Mouse (Mus musculus): ENCODE results near the gene Chn2. TPM values are rescaled to one million over a fixed set of nuclear protein-coding genes. Genes with fewer than 3 reads are reported as not detected.

The Chn2 gene
- polyA plus RNA-seq, 1 experiment from 2014 or later: 4.3 TPM

- no peaks in the 10 kb centered on the region for H3K36me3 ChIP-seq (replicated peaks)
- H3K4me3 ChIP-seq (replicated peaks): no peak overlapping the region
- H3K27me3 ChIP-seq: no peaks in the 10 kb centered on the region
- H3K9ac ChIP-seq: no peak overlapping the region
- H3K4me1 ChIP-seq (replicated peaks): 0 out of 2 replicates have a peak, but pooled peaks cover 2% of the 10 kb centered on the region
- H3K27ac ChIP-seq (replicated peaks): no peak overlapping the region
- ATAC-seq (ENCODE audit: insufficient read depth): no peak
- no peak overlapping the region for H3K4me2 ChIP-seq
- WGBS (ENCODE audit: insufficient replicate concordance): 61% methylated on average over 9 of the region's 9 CpGs
- no peaks in the 10 kb centered on the region for H3K9me3 ChIP-seq (replicated peaks)
These were observed 202.9 kb downstream of the Chn2 start for GRCm38 (mm10) chr6:54242286-54242685.

- Histone ChIP-seq H3K4me1 (replicated peaks) (no peaks in the 10 kb centered on the region), H3K4me2 (no peak overlapping the region), H3K9ac (no peak overlapping the region), H3K36me3 (replicated peaks) (no peaks in the 10 kb centered on the region), H3K9me3 (replicated peaks) (no peaks in the 10 kb centered on the region), H3K27ac (replicated peaks) (no peak overlapping the region), H3K4me3 (replicated peaks) (no peak overlapping the region), H3K27me3 (no peaks in the 10 kb centered on the region)
- ATAC-seq (ENCODE audit: insufficient read depth): no peak
- WGBS (ENCODE audit: insufficient replicate concordance): 58% methylated on average over 8 of the region's 8 CpGs
These were observed 209.2 kb downstream of the Chn2 start for GRCm38 (mm10) chr6:54248354-54249252.

DNA sequence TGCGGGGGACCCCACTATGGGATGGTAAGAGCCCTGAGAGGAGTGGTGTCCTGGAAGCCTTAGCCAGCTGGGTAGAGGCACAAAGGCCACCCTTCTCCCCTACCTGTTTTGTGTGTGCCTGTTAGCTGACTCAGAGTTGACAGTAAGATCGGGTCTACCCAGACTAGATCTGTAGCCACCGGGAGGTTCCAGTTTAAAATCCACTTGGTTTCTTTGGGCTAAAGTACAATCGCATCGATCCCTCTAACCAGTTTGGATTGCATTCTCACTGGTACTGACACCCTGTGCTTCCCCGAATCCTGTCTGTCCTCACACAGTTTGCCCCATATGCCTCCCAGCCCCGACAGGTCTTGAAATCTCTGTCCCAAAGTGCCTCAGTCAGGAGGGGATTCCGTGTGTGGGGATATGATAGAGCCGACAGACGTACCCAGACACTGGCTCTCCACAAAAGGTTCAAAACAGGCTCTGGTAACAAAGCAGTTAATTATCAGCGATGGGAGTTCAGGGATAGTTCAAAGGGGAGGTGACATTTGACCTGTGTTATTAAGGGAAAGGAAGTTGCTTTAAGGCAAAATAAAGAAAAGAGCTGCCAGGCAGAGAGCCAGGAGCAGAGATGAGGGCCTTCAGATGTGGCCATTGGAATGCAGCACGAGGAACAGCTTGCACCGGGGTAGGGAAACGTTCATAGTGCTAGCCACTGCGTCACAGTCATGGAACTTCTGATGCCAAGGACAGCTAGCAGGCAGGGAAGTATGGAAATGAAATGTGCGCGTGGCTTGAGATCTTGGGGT lies 212.2 kb downstream of the Chn2 start:
- H3K27ac ChIP-seq (replicated peaks): peak overlapping the region; percentile 41; the same call in 1 of the 2 replicates
- H3K9ac ChIP-seq: no peak overlapping the region
- WGBS (ENCODE audit: insufficient replicate concordance): 53% methylated on average over 17 of the region's 17 CpGs
- no peaks in the 10 kb centered on the region for H3K9me3 ChIP-seq (replicated peaks)
- no peak overlapping the region for H3K4me3 ChIP-seq (replicated peaks)
- peak; percentile 45 for ATAC-seq (ENCODE audit: insufficient read depth)
- no peaks in the 10 kb centered on the region for H3K4me1 ChIP-seq (replicated peaks)
- H3K27me3 ChIP-seq: no peaks in the 10 kb centered on the region
- H3K4me2 ChIP-seq: peak overlapping the region; percentile 25; the same call in 1 of the 2 replicates
- no peaks in the 10 kb centered on the region for H3K36me3 ChIP-seq (replicated peaks)

DNA sequence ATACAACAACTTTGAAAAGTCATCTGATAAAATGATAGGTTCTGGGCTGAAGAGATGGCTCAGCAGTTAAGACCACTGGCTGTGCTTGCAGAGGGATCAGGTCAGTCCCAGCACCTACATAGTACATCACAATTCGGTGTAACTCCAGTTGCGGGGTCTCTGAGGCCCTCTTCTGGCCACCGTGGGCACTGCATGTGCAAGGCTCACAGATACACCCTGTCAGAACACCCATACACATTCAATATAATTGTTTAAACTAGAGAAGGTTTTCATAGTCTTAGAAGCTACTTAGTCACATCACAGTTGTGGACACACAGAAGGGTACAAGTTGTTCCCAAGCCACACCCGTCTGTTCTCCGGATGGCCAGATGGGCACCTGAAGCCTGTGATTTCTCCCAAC lies 213.9 kb downstream of the Chn2 start:
- H3K27me3 ChIP-seq: no peaks in the 10 kb centered on the region
- 56% methylated on average over 5 of the region's 5 CpGs for WGBS (ENCODE audit: insufficient replicate concordance)
- no peak overlapping the region for H3K27ac ChIP-seq (replicated peaks)
- no peak overlapping the region for H3K4me3 ChIP-seq (replicated peaks)
- H3K4me1 ChIP-seq (replicated peaks): no peaks in the 10 kb centered on the region
- H3K4me2 ChIP-seq: no peak overlapping the region
- H3K9me3 ChIP-seq (replicated peaks): no peaks in the 10 kb centered on the region
- no peaks in the 10 kb centered on the region for H3K36me3 ChIP-seq (replicated peaks)
- no peak overlapping the region for H3K9ac ChIP-seq
- ATAC-seq (ENCODE audit: insufficient read depth): no peak

- Histone ChIP-seq H3K4me3 (replicated peaks) (no peak overlapping the region), H3K27me3 (no peaks in the 10 kb centered on the region), H3K4me1 (replicated peaks) (no peaks in the 10 kb centered on the region), H3K36me3 (replicated peaks) (no peaks in the 10 kb centered on the region), H3K4me2 (no peak overlapping the region), H3K9me3 (replicated peaks) (no peaks in the 10 kb centered on the region), H3K9ac (no peak overlapping the region), H3K27ac (replicated peaks) (no peak overlapping the region)
- no peak for ATAC-seq (ENCODE audit: insufficient read depth)
- WGBS (ENCODE audit: insufficient replicate concordance): 69% methylated on average over 7 of the region's 7 CpGs
These were observed 214.5 kb downstream of the Chn2 start for GRCm38 (mm10) chr6:54253881-54254280.

DNA sequence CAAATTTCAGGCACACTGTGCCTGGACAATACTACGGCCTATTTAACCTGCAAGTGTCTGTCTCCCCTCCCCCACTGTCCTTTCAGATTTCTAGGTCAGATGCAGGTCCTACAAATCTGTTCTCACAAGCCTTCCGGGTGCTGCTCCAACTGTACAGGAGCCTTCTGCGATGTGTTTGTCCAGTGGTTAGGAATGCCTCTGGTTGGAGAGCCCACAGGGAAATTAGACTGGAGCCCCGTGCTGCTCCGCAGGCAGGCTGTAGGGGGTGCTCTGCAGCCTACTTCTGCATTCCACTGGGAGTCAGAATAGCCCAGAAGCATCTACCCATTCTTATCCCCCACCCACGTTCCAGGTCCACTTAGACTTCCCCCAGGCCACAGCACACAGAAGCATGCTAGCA lies 215.4 kb downstream of the Chn2 start:
- H3K27ac ChIP-seq (replicated peaks): no peak overlapping the region
- H3K27me3 ChIP-seq: no peaks in the 10 kb centered on the region
- no peak overlapping the region for H3K4me2 ChIP-seq
- no peak for ATAC-seq (ENCODE audit: insufficient read depth)
- no peaks in the 10 kb centered on the region for H3K36me3 ChIP-seq (replicated peaks)
- no peak overlapping the region for H3K9ac ChIP-seq
- WGBS (ENCODE audit: insufficient replicate concordance): 56% methylated on average over 6 of the region's 6 CpGs
- no peaks in the 10 kb centered on the region for H3K4me1 ChIP-seq (replicated peaks)
- no peaks in the 10 kb centered on the region for H3K9me3 ChIP-seq (replicated peaks)
- no peak overlapping the region for H3K4me3 ChIP-seq (replicated peaks)

- no peak overlapping the region for H3K4me3 ChIP-seq (replicated peaks)
- no peak overlapping the region for H3K9ac ChIP-seq
- H3K4me1 ChIP-seq (replicated peaks): no peaks in the 10 kb centered on the region
These were observed 216.0 kb downstream of the Chn2 start for GRCm38 (mm10) chr6:54255321-54255720.

GRCm38 (mm10) chr6:54256397-54256796 lies 217.0 kb downstream of the Chn2 start:
- Histone ChIP-seq H3K4me3 (replicated peaks) (no peak overlapping the region), H3K4me2 (no peak overlapping the region), H3K4me1 (replicated peaks) (no peaks in the 10 kb centered on the region), H3K36me3 (replicated peaks) (no peaks in the 10 kb centered on the region), H3K27ac (replicated peaks) (no peak overlapping the region), H3K9me3 (replicated peaks) (no peaks in the 10 kb centered on the region), H3K9ac (no peak overlapping the region), H3K27me3 (no peaks in the 10 kb centered on the region)
- ATAC-seq (ENCODE audit: insufficient read depth): no peak
- WGBS (ENCODE audit: insufficient replicate concordance): 65% methylated on average over 10 of the region's 10 CpGs

More at GRCm38 (mm10) chr6:54255321-54255720, 216.0 kb downstream of the Chn2 start:
- Histone ChIP-seq H3K4me2 (no peak overlapping the region), H3K27ac (replicated peaks) (no peak overlapping the region), H3K36me3 (replicated peaks) (no peaks in the 10 kb centered on the region), H3K27me3 (no peaks in the 10 kb centered on the region), H3K9me3 (replicated peaks) (no peaks in the 10 kb centered on the region)
- ATAC-seq (ENCODE audit: insufficient read depth): no peak
- WGBS (ENCODE audit: insufficient replicate concordance): 66% methylated on average over 11 of the region's 11 CpGs

GRCm38 (mm10) chr6:54257552-54257951 lies 218.2 kb downstream of the Chn2 start:
- Histone ChIP-seq H3K9me3 (replicated peaks) (no peaks in the 10 kb centered on the region), H3K4me1 (replicated peaks) (no peaks in the 10 kb centered on the region), H3K4me3 (replicated peaks) (no peak overlapping the region), H3K36me3 (replicated peaks) (no peaks in the 10 kb centered on the region), H3K27me3 (no peaks in the 10 kb centered on the region), H3K4me2 (no peak overlapping the region), H3K27ac (replicated peaks) (no peak overlapping the region), H3K9ac (no peak overlapping the region)
- ATAC-seq (ENCODE audit: insufficient read depth): no peak
- 62% methylated on average over 3 of the region's 3 CpGs for WGBS (ENCODE audit: insufficient replicate concordance)

GRCm38 (mm10) chr6:54258462-54258861 lies 219.1 kb downstream of the Chn2 start:
- Histone ChIP-seq H3K27ac (replicated peaks) (no peak overlapping the region), H3K36me3 (replicated peaks) (no peaks in the 10 kb centered on the region), H3K4me3 (replicated peaks) (no peak overlapping the region), H3K4me2 (no peak overlapping the region), H3K27me3 (no peaks in the 10 kb centered on the region), H3K9me3 (replicated peaks) (no peaks in the 10 kb centered on the region), H3K4me1 (replicated peaks) (no peaks in the 10 kb centered on the region), H3K9ac (no peak overlapping the region)
- ATAC-seq (ENCODE audit: insufficient read depth): no peak
- WGBS (ENCODE audit: insufficient replicate concordance): 56% methylated on average over 5 of the region's 5 CpGs

DNA sequence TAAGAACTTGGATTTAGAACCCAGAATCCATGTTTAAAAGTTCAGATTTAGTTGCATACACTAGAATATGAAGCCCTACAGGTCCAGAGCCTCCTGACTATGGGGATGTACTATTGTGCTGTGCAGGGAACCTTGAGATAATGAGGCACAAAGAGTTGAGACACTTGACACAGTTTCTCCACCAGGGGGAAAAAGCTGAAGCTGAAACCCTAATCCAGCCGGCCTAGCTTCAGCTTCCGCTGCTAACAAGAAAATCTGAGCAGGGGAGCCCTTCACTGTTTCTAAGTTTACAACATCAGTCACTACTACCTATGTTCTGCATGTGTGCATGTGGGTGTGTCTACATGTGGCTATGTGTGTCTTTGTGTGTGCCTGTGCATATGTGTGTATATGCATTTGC lies 223.4 kb downstream of the Chn2 start:
- 63% methylated on average over 2 of the region's 2 CpGs for WGBS (ENCODE audit: insufficient replicate concordance)
- Histone ChIP-seq H3K27ac (replicated peaks) (no peak overlapping the region), H3K27me3 (no peaks in the 10 kb centered on the region), H3K36me3 (replicated peaks) (no peaks in the 10 kb centered on the region), H3K9me3 (replicated peaks) (no peaks in the 10 kb centered on the region), H3K9ac (no peak overlapping the region), H3K4me2 (no peak overlapping the region), H3K4me3 (replicated peaks) (no peak overlapping the region), H3K4me1 (replicated peaks) (no peaks in the 10 kb centered on the region)
- no peak for ATAC-seq (ENCODE audit: insufficient read depth)

Measured in liver, embryonic 15.5 days (tissue).